Mouse (Mus musculus) heart, adult 9 months (tissue): ENCODE results near the gene Stac.

Experiments used
- DNase-seq, 2 experiments: peaks; one replicate each; pipeline ENCODE4 v3.0.0; 2022; ENCODE audit warnings: low spot score in 2 of 2

Stac gene

GRCm38 (mm10) chr9:111514586-111515473 is 175.3 kb downstream of the Stac start:
- no peak for DNase-seq
